Mouse (Mus musculus): ENCODE measurements around the gene Hsd17b2. TPM values are rescaled to one million over a fixed set of nuclear protein-coding genes. Genes with fewer than 3 reads are reported as not detected.

The Hsd17b2 gene
- total and polyA plus RNA-seq, 2 experiments = 259 to 380 TPM

DNA sequence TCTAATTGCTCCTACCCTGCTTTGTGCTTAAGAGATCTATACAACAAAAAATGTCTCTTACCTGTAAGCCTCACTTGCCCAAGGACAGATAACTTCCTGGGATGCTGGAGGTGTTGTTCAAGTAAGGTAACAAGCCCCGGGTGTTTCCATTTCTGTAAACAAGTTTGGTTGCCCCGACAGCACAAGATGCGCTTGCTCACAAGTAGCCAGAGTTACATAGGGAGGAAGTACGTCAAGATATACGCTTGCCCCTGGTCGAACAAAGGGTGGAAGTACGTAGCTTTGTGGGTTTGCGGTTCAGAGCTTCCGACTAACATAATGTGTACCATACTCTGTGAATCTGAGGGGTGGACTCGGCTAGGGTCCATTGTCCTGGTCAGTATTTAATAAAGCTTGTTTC is 74.4 kb downstream of the Hsd17b2 start:
- Histone ChIP-seq H3K9ac (ENCODE audit: low read depth, low read length) (no peak overlapping the region), H3K4me3 (ENCODE audit: insufficient read depth, low read depth, low read length) (no peak overlapping the region), H3K27me3 (ENCODE audit: control insufficient read depth, insufficient read depth, low read length) (no peaks in the 10 kb centered on the region), H3K27ac (replicated peaks; ENCODE audit: insufficient read depth, low read depth, low read length) (no peak overlapping the region), H3K79me2 (ENCODE audit: control insufficient read depth, insufficient read depth, low read length) (no peaks in the 10 kb centered on the region), H3K36me3 (ENCODE audit: control insufficient read depth, insufficient read depth, low read length) (no peaks in the 10 kb centered on the region), H3K4me1 (ENCODE audit: control insufficient read depth, insufficient read depth, low read length) (no peaks in the 10 kb centered on the region)
- DNase-seq (ENCODE audit: extremely low read depth, low read depth, low spot score) = no peak
- TF ChIP-seq POLR2A (IDR thresholded peaks at IDR 0.05; ENCODE audit: extremely low read depth, insufficient read depth, low read length) = no peak
- no peak for TF ChIP-seq CTCF (IDR thresholded peaks at IDR 0.05; ENCODE audit: low read depth, low read length)
- WGBS = 81% methylated on average over 10 of the region's 10 CpGs

DNA sequence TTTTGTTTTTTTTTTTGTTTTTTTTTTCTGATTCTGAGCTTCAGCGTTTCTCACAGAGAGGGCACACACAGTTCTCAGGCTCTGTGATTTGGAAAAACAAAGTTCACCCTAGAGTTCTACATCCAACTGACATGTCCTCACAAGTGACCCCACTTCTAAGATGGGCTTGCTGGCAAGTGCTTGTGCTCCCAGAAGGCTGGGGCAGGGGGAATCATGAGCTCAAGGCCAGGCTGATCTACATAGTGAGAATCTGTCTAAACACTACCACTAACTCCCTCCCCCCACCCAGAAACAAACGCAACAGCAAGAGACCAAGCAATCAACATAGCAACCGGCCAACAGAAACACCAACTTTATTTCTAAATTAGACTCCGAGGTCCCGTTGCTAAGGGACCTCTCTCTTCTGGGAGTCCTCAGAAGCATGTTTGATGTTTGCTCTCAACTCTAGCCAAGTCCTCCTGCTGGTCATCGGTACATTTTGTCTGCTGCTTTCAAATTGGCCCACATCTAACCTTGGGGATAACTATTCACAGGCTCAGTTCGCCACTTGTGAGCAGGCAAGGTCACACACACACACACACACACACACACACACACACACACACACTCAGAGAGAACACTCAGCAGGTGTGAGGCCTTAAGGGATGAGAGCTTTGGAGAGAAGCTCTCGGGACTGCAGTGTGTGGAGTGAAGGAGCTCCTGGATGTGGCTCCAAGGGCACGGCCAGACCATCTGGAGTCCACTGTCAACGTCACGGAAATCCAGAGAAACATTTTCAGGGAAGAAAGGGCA is 77.0 kb downstream of the Hsd17b2 start:
- WGBS = 71% methylated on average over 11 of the region's 11 CpGs
- Histone ChIP-seq H3K79me2 (ENCODE audit: control insufficient read depth, insufficient read depth, low read length) (no peaks in the 10 kb centered on the region), H3K36me3 (ENCODE audit: control insufficient read depth, insufficient read depth, low read length) (no peaks in the 10 kb centered on the region), H3K27ac (replicated peaks; ENCODE audit: insufficient read depth, low read depth, low read length) (no peak overlapping the region), H3K4me3 (ENCODE audit: insufficient read depth, low read depth, low read length) (no peak overlapping the region), H3K9ac (ENCODE audit: low read depth, low read length) (no peak overlapping the region), H3K4me1 (ENCODE audit: control insufficient read depth, insufficient read depth, low read length) (no peaks in the 10 kb centered on the region), H3K27me3 (ENCODE audit: control insufficient read depth, insufficient read depth, low read length) (peaks cover 5% of the 10 kb centered on the region; the same call in 1 of the 2 replicates)
- no peak for DNase-seq (ENCODE audit: extremely low read depth, low read depth, low spot score)
- TF ChIP-seq CTCF (IDR thresholded peaks at IDR 0.05; ENCODE audit: low read depth, low read length) (no peak), POLR2A (IDR thresholded peaks at IDR 0.05; ENCODE audit: extremely low read depth, insufficient read depth, low read length) (no peak)

DNA sequence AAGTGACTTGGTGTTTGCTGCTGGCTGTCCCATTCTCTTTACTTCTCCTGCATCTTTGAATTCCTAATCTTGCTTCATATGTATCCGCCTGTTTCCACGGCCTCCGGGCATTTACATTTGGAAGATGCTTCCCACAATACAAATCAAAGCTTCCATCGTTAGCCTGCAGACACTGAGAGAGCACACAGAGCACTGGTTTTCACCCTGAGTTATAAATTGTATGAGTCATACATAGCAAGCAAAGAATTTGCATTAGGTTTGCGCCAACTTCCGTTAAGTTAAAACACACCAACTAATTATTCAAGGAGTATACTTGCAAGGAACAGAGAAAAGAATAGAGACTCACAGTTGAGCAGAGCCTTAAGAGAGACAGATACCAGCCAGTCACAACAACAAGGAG is 77.6 kb downstream of the Hsd17b2 start:
- TF ChIP-seq POLR2A (IDR thresholded peaks at IDR 0.05; ENCODE audit: extremely low read depth, insufficient read depth, low read length) = no peak
- no peak for TF ChIP-seq CTCF (IDR thresholded peaks at IDR 0.05; ENCODE audit: low read depth, low read length)

DNA sequence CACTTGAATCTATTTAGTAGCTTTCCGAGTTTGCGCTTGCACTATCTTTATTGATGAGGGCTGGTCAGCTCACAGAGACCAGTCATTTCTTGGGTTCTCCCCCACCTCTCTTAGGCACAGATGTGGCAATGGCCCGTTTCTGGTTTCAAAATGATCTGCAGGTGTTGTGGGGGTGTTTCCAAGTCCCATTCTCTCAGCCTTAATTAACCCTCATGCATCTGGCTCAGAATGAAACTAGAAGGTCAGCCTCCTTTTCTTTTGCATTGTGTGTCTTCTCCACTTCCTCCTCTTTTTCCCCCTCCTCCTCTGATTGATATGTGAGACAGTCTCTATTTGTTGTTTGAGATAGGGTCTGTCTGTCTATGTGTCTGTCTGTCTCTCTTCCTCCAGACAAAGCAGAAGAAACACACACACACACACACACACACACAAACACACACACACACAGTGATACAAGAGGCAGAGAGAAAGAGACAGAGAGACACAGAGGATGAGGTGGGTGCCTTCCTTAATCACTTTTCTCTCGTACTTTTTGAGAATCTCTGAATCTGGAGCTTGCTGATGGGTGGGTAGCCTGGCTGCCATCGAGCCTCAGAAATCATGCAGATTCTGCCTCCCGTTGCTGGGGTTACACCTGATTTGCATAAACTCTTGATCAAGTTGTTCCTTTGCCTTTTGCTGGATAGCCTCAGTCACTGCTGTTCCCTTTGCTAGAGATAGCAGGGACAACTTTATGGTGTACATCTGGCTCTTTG is 79.8 kb downstream of the Hsd17b2 start:
- Histone ChIP-seq H3K27ac (replicated peaks; ENCODE audit: insufficient read depth, low read depth, low read length) (no peak overlapping the region), H3K27me3 (ENCODE audit: control insufficient read depth, insufficient read depth, low read length) (peaks cover 5% of the 10 kb centered on the region; the same call in 1 of the 2 replicates)
- TF ChIP-seq POLR2A (IDR thresholded peaks at IDR 0.05; ENCODE audit: extremely low read depth, insufficient read depth, low read length) = no peak
- TF ChIP-seq CTCF (IDR thresholded peaks at IDR 0.05; ENCODE audit: low read depth, low read length) = no peak

More for the DNA sequence above, 77.6 kb downstream of the Hsd17b2 start:
- Histone ChIP-seq H3K36me3 (ENCODE audit: control insufficient read depth, insufficient read depth, low read length) (no peaks in the 10 kb centered on the region), H3K4me1 (ENCODE audit: control insufficient read depth, insufficient read depth, low read length) (no peaks in the 10 kb centered on the region), H3K27ac (replicated peaks; ENCODE audit: insufficient read depth, low read depth, low read length) (no peak overlapping the region), H3K27me3 (ENCODE audit: control insufficient read depth, insufficient read depth, low read length) (peaks cover 5% of the 10 kb centered on the region; the same call in 1 of the 2 replicates), H3K4me3 (ENCODE audit: insufficient read depth, low read depth, low read length) (no peak overlapping the region), H3K79me2 (ENCODE audit: control insufficient read depth, insufficient read depth, low read length) (no peaks in the 10 kb centered on the region), H3K9ac (ENCODE audit: low read depth, low read length) (no peak overlapping the region)
- WGBS = 86% methylated on average over 6 of the region's 6 CpGs
- DNase-seq (ENCODE audit: extremely low read depth, low read depth, low spot score) = no peak

DNA sequence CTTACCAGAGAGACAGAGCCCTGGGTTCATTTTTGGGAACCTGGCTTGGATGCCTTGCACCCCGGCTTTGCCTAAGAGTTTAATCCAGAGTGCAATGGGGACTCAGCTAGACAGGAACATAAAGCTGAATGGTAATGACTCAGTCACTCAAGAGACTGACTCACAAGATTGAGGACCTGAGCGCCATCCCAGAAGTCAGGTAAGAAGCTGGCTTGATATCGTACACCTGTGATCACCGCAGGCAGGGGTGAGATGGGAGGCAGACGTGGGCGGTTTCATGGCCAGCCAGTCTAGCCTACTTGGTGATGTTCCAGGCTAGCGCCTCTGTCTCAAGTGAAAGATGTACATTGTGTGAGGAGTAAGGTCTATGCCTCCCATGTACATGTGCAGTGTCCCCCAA is 81.3 kb downstream of the Hsd17b2 start:
- Histone ChIP-seq H3K27ac (replicated peaks; ENCODE audit: insufficient read depth, low read depth, low read length) (no peak overlapping the region), H3K4me1 (ENCODE audit: control insufficient read depth, insufficient read depth, low read length) (no peaks in the 10 kb centered on the region), H3K9ac (ENCODE audit: low read depth, low read length) (no peak overlapping the region), H3K79me2 (ENCODE audit: control insufficient read depth, insufficient read depth, low read length) (no peaks in the 10 kb centered on the region), H3K36me3 (ENCODE audit: control insufficient read depth, insufficient read depth, low read length) (no peaks in the 10 kb centered on the region), H3K27me3 (ENCODE audit: control insufficient read depth, insufficient read depth, low read length) (peaks cover 5% of the 10 kb centered on the region; the same call in 1 of the 2 replicates), H3K4me3 (ENCODE audit: insufficient read depth, low read depth, low read length) (no peak overlapping the region)
- 94% methylated on average over 7 of the region's 7 CpGs for WGBS
- TF ChIP-seq POLR2A (IDR thresholded peaks at IDR 0.05; ENCODE audit: extremely low read depth, insufficient read depth, low read length) (no peak), CTCF (IDR thresholded peaks at IDR 0.05; ENCODE audit: low read depth, low read length) (no peak)
- no peak for DNase-seq (ENCODE audit: extremely low read depth, low read depth, low spot score)

More for the DNA sequence above, 79.8 kb downstream of the Hsd17b2 start:
- no peak overlapping the region for H3K9ac ChIP-seq (ENCODE audit: low read depth, low read length)
- H3K36me3 ChIP-seq (ENCODE audit: control insufficient read depth, insufficient read depth, low read length) = no peaks in the 10 kb centered on the region
- no peak overlapping the region for H3K4me3 ChIP-seq (ENCODE audit: insufficient read depth, low read depth, low read length)
- no peaks in the 10 kb centered on the region for H3K4me1 ChIP-seq (ENCODE audit: control insufficient read depth, insufficient read depth, low read length)
- no peaks in the 10 kb centered on the region for H3K79me2 ChIP-seq (ENCODE audit: control insufficient read depth, insufficient read depth, low read length)
- WGBS = 70% methylated on average over 6 of the region's 6 CpGs
- DNase-seq (ENCODE audit: extremely low read depth, low read depth, low spot score) = no peak

Data from liver, adult 2 months (tissue).